Mouse (Mus musculus) embryo, embryonic 10.5 days (tissue): ENCODE results near the gene Rab3ip.
A peak's percentile ranks its signal among the peaks of the same experiment; 100 is the strongest.

ENCODE experiments used
- DNase-seq: peaks from one replicate; pipeline ENCODE4 v3.0.0-alpha.2; 2015; ENCODE audit warnings: low spot score

The Rab3ip gene

DNA sequence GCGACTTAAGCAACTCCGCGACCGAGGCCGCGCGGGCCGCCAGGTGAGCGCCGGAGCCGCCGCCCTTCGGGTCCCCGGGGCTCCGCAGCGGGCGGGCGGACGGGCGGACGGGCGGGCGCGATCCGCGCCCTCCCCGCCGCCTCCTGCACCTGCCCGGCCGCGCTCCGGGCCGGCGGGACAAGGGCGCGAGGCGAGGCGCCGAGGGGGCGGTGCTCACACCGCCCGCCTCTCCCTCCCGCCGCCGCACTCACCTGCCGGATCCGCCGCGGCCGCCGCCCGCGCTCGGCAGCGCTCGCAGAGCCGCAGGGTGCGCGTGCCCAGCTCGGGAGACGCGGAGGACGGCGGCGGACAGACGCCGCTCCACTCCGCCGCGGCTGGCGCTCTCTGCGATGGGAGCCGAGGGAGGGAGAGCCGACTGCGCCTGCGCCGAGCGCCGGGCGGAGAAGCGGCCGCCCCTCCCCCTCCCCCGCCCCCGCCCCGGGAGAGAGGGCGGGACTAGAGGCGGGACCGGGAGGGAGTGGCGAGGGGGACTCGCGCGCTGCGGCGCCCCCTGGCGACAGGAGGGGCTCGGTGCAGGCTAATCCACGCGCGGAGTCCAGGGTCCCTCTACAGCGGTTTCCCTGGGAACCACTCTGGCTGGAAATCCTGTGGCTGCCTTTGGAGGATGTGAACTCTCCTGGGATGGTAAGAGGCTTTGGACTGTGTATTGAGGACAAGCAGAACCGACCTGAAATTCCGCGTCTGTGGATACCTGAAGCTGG lies at the start of gene Rab3ip:
TSS of gene Rab3ip (minus strand) at position 761 of the 761 bp plus-strand sequence.
- peak; percentile 90 for DNase-seq

DNA sequence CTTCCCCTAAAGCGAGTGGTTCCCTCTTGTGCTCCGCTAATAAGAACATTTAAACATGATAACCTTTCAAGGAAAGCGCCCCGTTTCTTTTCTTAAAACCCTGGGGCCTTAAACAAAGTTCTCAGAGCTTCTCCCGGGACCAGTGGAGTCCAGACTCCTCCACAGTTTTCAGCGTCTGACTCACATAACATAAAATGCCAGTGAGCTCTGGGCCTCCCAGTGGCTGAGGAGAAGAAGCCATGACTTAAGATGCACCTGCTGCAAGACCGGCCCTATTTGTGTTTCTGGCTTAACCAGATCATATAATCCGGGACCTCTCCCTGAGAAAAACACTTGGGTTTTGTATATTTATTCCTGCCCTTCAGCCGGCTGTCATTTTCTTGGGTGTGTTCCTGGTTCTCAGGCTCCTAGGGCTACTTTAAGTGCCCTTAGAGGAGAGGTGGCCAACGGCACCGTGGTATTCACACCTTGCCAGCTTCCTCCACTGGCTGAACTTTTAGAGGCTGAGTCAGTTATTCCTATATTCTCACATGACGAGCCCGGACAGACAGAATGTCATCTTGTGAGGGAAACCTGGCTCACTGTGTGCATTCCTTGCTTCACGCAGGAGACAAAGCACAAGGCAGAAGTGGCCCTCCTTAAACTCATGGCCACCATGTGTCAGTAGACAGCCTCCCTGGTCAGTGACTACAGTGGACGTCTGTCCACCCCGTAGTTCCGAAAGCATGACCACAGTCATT lies 48.3 kb upstream of the Rab3ip start:
- no peak for DNase-seq

DNA sequence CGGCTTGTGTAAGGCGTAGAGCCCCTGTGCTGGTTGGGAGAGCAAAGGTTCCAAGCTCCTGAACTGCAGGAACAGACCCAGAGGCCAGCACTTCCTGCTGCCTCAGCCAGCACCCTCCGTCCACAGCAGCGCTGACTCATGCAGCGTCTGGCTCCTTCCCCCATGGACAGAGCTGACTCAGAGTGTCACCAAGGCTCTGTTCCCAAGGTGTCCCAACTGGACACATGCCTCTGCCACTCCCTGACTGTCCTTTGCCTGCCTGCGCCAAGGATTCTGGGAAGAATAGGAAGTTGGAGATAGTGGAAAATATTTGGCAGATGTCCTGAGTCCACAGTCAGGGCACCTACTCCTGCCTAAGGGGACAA lies 45.6 kb upstream of the Rab3ip start:
- no peak for DNase-seq

DNA sequence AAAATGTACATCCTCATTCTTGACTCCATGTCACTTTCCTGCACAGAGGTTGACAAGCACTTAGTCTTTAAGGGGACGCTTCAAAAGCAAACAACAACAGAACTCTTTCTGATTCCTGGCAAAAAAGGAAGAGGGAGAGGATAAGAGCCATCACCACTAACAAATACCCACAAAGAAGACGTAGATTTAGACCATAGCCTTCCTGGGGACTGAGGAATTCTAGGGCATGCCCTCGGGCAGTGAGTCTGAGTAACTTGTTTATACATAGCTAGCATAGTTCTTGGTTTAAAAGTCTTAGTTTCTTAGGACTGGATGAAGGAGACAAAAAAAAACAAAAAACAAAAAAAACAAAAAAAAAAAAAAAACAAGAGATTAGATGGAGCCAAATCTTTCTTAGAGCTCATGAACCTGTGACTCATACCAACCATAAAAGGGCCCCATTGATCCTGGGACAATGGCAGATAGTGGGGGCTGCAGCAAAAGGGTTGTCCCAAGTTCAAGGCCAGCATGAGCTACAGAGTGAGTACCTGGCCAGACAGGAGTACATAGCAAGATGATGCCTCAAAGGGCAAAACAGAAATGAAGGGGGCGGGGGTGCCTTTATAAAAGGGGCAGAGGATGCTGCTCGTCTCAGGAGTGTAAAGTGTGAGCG lies 45.1 kb upstream of the Rab3ip start:
- DNase-seq = no peak

DNA sequence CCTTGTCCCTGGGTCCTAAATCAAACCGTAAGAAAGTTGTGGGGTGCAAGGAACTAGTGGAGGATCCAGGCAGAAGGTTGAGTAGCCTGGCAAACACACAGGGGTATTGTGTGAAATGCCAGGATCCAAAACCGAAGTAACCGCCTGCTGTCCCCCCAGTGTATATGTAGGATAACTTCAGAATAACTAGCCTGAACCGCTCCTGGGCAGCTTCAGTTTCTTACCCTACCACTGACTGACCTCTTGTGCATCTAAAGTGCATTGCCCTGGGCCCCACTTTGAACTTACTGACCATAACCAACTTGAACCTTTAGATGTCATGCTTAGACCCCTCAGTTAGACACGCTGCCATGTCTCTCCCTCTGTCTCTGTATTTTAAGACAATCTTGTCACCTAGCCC lies 44.6 kb upstream of the Rab3ip start:
- peak; percentile 10 for DNase-seq

DNA sequence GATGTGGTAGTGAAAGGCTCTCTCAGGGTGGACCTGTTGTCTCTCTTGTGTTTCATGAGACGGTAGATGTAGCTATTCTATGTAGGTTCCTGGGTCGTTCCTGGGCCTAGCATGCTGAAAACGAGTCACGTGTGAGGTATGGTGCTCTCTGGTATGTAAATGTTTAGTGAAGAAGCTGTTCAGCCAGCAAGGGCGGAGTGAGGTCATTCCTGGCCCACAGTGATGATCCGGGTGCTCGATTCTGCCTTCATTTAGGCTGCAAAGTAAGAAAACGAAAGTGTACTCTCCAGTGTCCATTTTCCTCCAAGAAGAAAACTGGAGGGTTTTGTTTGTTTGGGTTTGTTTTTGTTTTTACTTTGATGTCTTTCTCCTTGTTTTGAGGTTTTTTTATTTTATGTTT lies 43.4 kb upstream of the Rab3ip start:
- no peak for DNase-seq

DNA sequence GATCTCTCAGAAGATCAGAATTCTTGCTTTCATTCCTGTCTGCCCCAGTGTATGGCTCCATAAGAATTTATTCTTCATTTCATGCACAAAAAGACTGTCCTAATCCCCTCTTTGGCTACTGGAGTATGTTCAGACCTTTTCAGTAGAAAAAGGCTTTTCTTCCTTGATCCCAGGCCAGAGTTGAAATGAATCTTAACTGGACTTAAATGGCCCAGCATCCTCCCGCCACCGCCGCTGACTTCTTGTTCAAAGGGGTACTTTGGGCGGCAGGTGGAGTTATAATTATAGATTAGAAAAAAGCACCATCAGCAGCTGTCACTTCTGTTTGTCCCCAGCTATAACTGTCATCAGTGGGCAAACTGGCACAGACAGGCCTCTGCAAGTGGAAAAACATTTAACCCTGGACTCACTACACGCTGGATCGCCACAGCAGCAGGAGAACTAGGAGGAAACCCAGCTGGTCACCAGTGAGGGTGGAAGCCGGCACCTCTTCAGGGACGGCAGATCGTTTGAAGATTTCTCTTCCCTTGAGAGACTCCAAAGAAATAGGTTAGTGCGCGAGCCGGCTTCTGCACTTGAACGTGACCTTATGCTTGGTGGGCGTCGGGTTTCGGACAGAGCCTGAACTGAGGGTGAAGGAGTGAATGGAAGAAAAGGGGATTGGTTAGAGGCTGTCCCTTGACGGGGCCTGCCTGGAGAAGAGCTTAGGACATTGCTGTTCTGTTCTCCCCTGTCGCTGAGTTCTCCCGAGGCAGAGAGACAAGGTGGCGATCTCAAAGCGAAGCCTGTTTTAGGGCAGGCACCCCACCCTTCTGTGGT lies 35.9 kb upstream of the Rab3ip start, which contains the start of gene Best3:
TSS of gene Best3 (plus strand) at position 51 of the 819 bp plus-strand sequence.
- no peak for DNase-seq

DNA sequence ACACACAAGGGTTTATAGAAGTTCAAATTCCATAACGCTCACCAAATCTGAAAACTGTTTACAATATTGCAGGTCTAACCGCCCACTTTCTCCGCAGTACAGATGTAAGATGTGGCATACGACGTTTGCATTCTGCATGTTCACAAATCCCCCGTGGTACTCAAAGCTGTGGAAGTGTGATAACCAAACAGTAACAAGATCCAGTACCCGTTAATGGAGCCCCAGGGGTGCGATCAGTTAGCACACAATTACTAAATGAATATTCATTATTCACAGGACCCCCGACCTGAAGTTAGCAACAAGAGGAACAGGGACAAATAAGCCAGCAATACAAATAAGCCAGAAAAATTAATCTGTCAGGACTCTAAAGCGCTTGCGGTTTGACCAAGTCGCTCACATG lies 34.3 kb upstream of the Rab3ip start:
- DNase-seq = no peak

DNA sequence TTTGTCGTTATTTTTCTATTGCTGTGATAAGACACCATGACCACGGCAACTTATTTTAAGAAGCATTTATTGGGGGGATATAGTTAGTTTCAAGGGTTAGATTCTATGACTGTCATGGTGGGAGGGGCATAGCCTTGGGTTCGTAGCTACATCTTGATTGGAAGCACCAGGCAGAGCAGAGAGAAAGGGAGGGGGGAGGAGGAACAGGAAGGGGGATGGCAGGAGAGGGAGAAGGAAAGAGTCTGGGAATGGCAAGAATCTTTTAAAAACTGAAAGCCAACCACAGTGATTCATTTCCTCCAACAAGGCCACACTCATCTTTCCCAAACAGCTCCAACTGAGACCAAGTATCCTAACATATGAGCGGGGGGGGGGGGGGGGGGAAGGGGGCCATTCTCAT lies 32.0 kb upstream of the Rab3ip start:
- no peak for DNase-seq

DNA sequence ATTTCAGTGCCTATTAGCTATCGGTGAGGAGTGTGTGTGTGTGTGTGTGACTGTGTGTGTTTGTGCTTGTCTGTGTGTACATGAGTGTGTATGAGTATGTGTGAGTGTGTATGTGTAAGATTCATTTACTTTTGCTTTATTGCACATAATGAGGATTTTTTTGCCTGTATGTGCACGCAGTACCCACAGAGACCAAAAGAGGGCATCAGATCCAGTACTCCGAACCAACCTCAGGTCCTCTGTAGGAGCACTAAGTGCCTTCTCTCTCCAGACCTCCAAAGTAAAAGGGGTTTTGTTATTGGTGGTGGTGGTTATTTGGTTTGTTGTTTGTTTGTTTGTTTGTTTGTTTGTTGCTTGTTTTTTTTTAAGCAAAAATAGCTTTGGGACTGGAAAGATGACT lies 30.3 kb upstream of the Rab3ip start:
- DNase-seq = peak; percentile 54

DNA sequence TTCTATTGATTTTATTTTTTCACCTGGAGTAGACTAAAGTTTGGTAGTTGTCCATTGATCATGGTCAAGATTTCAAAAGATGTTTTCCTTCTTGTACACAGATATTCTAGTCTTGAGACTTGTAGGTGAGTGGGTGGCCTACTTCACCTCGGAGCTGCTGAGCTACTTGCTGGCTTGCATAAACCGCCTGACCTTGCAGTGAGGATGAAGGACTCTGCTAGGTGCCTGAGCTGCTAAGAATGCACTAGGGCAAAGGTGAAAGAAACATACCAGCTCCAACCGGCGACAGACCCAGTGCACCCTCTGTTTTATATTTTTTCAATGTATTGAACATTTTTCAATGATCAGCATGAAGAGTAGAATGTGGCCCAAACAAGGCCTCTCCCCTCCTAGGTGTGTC lies 29.7 kb upstream of the Rab3ip start:
- no peak for DNase-seq

DNA sequence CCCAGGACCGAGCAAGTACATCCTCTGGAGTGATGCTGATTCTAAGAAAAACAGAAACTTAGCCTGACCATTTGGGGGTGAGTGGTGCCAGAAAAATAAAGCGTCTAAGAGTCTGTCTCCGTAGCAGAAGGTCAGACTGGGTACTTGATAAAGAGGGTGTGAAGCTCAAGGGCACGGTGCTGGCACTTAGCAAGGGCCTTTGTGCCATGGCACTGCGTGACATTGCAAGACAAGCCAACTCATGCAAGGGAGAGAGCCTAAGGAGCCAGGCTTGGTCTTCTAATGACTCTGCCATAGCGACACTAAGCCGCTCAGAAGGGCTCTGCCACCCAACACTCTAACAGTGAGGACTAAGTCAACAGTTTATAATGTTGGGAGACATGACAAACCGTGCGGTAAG lies 28.3 kb upstream of the Rab3ip start:
- no peak for DNase-seq

DNA sequence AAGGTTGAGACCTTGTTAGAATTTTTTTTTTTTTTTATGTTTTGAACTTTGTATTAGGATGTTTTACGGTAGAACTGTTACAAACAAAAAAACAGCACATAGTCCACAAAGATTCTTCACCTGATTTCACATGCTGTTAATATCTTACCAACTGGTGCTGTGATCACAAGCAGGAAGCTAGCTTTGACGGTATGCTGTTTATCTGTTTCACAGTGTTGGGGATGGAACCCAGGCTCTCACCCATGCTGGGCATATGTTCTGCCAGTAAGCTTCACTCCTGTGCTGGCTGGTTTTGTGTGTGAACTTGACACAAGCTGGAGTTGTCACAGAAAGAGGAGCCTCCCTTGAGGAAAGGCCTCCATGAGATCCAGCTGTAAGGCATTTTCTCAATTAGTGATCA lies 27.3 kb upstream of the Rab3ip start:
- no peak for DNase-seq

DNA sequence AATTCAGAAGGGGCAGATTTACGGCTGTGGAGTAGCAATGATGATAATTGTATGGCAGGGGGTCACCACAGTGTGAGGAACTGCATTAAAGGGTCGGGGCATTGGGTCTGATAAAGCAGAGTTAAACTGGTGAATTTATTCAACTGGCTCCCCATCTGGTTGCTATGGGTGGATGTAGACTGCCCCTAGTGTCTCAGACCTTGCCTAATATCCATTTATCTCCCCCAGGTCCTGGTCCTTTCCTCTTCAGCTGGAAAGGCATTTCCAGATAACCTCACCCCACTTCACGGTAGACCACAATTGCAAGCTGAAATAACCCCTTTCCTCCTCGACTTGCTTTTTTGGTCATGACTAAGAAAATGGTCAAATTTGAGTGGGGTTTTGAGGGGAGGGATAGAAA lies 26.9 kb upstream of the Rab3ip start:
- DNase-seq = no peak

DNA sequence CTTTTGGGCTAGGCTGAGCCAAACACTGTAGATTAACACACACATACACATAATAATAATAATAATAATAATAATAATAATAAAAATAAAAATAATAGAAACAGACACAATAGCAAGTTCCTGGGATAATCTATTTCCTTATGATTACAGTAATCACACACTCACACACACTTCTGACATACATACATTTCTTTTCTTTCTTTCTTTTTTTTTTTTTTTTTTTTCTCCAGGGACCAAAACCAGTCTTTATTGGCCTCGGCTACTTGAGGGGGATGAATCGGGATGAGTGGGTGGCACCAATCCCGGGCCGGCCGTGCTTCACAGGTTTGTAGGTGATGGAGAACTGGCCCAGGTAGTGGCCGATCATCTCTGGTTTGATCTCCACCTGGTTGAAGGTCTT lies 21.9 kb upstream of the Rab3ip start, which contains the start of gene Gm10271:
TSS of gene Gm10271 (minus strand) at position 101 of the 400 bp plus-strand sequence.
- DNase-seq = no peak

DNA sequence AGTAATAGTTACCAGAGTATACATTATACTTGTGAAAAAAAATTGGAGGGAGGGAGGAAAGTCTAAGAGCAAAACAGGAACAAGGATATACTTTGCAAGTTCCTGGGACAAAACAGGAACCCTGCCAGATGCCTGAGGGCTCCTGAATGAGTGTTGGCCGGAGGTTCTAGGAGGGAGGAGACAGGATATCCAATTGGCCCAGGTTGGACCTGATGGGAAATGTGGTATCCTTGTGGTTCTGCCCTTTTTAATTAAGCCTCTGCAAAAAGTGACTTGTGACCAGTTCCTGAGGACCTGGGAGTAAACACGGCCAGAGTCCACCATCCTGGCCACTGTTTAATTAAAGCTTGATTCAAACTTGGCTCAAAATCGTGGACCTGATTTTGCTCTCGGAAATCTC lies 18.2 kb upstream of the Rab3ip start:
- DNase-seq = no peak

DNA sequence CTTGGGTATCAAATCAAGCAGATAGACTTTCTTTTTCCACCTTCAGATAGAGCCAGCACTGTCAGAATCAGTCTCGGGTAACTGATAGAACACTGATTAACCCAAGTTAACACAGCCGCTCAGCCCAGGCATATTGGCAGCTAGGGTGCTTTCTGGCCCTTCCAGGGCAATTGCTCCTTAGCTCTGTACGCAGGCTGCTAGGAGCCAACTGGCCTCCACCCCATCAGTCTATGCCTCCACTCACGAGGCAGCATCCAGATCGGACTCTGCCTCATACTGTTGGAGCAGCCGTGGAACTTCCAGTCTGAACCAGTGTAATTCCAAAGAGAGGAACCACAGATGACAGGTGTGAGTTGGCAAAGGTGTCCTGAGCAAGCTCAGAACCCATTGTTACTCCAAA lies 15.5 kb upstream of the Rab3ip start:
- DNase-seq = no peak

DNA sequence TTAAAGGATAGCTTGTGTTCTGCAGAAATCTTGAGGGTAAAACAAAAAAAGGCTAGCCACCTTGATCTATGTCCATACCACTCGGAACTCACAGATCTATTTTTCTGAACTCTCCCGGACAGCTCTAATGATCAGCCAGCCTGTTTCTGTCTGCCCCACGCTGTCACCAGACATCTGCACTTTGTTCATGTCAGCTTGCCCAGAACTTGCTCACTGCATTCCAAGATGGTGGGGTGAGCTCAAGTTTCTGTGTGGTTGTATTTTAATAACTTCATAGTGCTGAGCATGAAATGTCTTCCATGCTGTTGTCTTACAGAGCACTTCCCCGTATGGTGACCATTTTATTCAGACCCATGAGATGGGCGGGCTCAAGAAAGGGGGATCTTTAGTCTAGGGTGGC lies 14.7 kb upstream of the Rab3ip start:
- DNase-seq = peak; percentile 47

DNA sequence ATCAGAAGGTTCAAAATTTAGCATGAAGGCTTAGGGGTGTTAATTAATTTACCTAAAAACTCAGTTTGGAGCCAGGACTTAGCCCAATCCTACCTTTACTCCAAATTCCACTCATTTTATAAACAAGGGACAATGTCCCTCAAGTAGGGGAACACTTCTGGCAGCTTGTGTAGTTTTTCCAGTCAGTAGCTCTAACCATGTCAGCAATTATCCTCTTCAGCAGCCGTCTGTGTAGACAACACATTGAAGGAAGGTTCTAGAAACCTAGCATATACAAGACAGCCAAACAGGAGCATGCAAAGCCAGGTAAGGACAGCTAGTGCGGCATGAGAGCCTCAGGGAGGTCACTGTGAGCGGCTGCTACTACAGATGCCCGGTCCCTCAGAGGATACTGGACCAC lies 14.0 kb upstream of the Rab3ip start:
- no peak for DNase-seq

DNA sequence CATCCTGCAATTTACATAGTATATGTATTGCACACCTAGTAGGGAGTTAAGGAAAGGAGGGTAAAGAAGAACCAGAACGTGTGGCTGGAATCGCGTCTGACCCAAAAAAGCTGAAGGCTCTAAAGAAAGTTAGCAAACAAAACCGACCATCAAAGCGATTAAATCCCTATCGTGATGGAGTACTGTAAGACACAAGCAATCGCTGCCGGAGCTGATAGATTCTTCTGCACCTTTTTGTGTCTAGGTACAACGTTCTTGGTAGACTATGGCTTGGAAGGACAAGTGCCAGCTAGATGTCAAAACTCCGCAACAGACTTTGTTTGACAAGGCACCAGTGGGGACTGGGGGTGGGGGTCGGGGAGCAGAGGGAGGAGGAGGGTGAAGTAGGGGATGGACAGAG lies 13.5 kb upstream of the Rab3ip start:
- DNase-seq = no peak

DNA sequence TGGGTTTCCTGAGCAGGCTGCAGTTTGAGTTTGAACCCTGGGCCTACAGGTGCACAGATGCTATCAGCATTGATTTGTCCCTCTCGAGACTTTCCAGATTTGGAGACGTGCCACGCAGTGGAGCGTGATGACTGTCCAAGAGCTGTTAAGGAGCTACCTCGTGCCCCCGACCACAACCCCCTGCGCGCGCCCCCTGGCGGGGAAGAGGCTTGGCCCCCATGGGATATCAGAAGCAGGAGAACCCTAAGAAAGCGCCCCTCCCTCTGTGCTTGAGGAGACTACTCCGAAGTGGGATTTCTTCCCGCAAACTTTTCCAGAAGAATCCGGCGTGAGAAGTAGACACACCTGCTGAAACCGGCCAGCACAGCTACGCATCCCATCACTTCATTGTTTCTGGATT lies 12.2 kb upstream of the Rab3ip start:
- no peak for DNase-seq

DNA sequence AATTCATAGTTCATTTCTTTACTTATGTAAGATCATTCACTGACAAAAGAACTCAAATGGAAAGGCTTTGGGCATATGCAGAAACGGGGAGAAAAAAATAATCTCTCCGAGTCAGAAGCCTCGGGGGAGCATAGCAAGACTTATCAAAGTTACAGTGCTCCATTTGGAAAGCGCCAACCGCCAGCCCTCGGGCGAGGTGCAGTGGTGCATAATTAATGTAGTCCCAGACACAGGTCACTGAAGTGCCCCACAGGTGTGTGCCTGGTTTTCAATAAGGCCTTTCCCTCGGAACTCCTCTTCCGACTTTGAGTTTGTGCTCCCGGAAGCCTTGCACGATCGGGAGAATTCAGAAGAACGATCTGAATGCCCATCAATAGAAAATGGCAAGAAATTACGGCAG lies 11.6 kb upstream of the Rab3ip start:
- no peak for DNase-seq
